Mouse (Mus musculus) mouse embryonic stem cell (cell line): ENCODE results near the gene Shank3.

Source experiments
- in situ Hi-C, 2 experiments: fragments of 300-500 bp; cut with MboI; formaldehyde crosslinking; loops; 1 replicate in 1 of 2; 3 replicates in 1 of 2; pipeline ENCODE4 v1.14.3; 2019 to 2020; ENCODE audit warnings: low sequenced_read_pairs in 2 of 2, low pct_unique_long_range_greater_than_20kb in 1 of 2, mixed read lengths in 1 of 2; ENCODE audit not compliant: unreplicated experiment in 1 of 2

The Shank3 gene

GRCm38 (mm10) chr15:89498961-89499688 is at the start of gene Shank3:
Gene Shank3 (plus strand): TSS chr15:89499623.
- in situ Hi-C loops: no loop called here

GRCm38 (mm10) chr15:89452906-89453864 is 46.2 kb upstream of the Shank3 start:
- in situ Hi-C loops: no loop called here

- in situ Hi-C loops: no loop called here
Measured at GRCm38 (mm10) chr15:89453865-89454478, 45.5 kb upstream of the Shank3 start, which contains the start of gene Mapk8ip2. Gene Mapk8ip2 (plus strand): TSS chr15:89453913.

GRCm38 (mm10) chr15:89454857-89455256 is 44.6 kb upstream of the Shank3 start:
- in situ Hi-C loops: no loop called here

- in situ Hi-C loops: no loop called here
Measured at GRCm38 (mm10) chr15:89455642-89456041, 43.8 kb upstream of the Shank3 start.

- in situ Hi-C loops: no loop called here
Measured at GRCm38 (mm10) chr15:89458942-89459341, 40.5 kb upstream of the Shank3 start.

GRCm38 (mm10) chr15:89459821-89460220 is 39.6 kb upstream of the Shank3 start:
- in situ Hi-C loops: no loop called here

GRCm38 (mm10) chr15:89460298-89460697 is 39.1 kb upstream of the Shank3 start:
- in situ Hi-C loops: no loop called here

- in situ Hi-C loops: no loop called here
Measured at GRCm38 (mm10) chr15:89461321-89461720, 38.1 kb upstream of the Shank3 start.

- in situ Hi-C loops: no loop called here
Measured at GRCm38 (mm10) chr15:89462176-89462575, 37.2 kb upstream of the Shank3 start.

- in situ Hi-C loops: no loop called here
Measured at GRCm38 (mm10) chr15:89463334-89464235, 35.8 kb upstream of the Shank3 start.

- in situ Hi-C loops: no loop called here
Measured at GRCm38 (mm10) chr15:89465052-89465451, 34.4 kb upstream of the Shank3 start.

- in situ Hi-C loops: no loop called here
Measured at GRCm38 (mm10) chr15:89468577-89468976, 30.8 kb upstream of the Shank3 start.

- in situ Hi-C loops: no loop called here
Measured at GRCm38 (mm10) chr15:89471476-89471875, 27.9 kb upstream of the Shank3 start.

GRCm38 (mm10) chr15:89473370-89473769 is 26.1 kb upstream of the Shank3 start:
- in situ Hi-C loops: no loop called here

GRCm38 (mm10) chr15:89473921-89474320 is 25.5 kb upstream of the Shank3 start:
- in situ Hi-C loops: no loop called here

GRCm38 (mm10) chr15:89474596-89475292 is 24.7 kb upstream of the Shank3 start:
- in situ Hi-C loops: no loop called here

GRCm38 (mm10) chr15:89475293-89475600 is 24.2 kb upstream of the Shank3 start:
- in situ Hi-C loops: no loop called here
